Mouse (Mus musculus) CD8-positive naive resting alpha-beta T cell, adult 2 months (primary cell): ENCODE measurements around the gene Gpc6.

ENCODE experiments used
- DNase-seq, 2 experiments: peaks; one replicate each; pipeline ENCODE4 v3.0.0; 2022; ENCODE audit warnings: low read depth in 2 of 2, low spot score in 2 of 2

Gene Gpc6

DNA sequence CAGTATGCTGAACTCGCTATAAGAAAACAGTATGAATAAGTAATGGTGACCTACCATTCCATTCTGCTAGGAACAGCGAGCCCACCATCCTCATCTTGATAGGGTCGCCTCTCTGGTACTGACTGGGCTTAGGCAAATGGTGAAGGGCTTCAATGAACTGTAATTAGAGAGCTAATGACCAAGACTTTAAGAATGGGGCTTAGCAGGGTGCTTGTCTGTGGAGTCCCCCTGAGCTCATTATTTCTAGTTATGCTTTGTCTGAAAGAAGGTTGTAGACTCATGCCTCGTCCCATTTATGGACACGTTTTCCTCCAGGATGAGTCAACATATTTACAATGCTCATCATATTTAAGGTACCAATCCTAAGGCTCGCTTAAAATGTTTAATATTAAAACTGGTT, 313.1 kb downstream of the Gpc6 start:
- DNase-seq: no peak

DNA sequence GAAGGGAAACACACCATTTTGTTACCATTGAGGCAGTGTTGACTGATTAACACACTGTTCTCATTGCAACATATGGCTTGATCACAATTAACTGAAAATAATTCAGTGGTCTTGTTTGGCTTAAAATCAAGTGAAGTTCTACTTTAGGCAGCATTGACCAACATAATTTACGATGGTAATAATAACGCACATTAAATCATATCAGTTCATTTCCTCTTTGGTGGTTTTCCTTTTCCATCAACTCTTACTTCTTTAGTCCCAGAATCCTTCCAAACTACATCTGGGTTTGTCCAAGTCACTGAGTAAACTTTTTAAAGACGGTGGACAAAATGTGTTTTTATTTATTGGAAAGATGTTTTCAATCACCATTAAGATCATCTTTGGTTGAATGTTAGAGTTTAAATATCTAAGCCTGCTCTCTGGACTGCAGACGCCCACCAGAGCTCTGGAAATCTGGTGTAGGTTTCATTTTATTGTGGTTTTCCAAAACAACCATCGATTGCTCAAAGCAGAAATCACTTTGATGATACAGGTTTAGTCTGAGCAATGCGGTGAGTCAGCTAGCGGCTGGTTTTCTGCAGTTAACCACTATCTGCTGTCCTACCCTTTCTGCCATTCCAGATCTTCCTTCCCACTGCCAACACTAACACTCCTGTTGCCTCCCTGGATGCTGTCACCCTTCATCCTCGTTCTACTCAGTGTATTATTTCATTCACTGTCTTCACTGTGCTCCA, 314.7 kb downstream of the Gpc6 start:
- DNase-seq: no peak

DNA sequence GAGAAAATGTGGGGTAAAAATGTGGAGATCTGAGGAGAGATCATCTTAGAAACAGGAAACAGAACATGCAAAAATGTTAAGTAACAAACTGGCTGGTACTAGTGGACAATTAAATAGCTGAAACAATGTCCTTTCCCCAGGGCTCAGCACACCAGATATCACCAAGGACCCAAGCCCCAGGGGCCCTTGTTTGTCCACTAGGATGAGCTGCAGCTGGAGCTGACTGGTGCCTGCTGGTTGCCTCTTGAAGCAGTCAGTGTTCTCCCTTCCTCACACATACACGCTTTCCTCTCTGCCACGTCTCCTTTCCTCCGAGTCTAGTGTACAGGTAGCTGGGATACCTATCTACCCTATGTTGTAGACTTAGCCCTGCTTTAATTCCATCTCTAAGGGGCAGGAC, 320.5 kb downstream of the Gpc6 start:
- DNase-seq: no peak

DNA sequence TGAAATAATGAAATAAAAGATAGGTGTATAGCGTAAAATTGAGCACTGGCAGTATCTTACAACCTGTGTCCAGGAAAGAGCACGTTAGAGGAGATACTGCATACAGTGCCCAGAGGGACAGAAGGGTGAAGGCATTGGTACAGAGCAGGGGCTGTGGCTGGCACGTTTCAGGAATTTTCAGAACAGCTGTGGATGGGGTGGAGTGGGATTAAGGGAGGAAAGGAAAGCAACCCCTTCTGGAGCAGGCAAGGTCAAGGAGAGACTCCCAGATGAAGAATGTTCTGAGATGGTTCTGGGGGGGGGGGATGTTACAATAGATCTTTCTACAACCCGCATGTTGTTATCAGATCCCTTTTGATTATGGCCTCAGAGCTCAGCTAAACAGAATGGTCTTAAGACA, 331.1 kb downstream of the Gpc6 start:
- no peak for DNase-seq

DNA sequence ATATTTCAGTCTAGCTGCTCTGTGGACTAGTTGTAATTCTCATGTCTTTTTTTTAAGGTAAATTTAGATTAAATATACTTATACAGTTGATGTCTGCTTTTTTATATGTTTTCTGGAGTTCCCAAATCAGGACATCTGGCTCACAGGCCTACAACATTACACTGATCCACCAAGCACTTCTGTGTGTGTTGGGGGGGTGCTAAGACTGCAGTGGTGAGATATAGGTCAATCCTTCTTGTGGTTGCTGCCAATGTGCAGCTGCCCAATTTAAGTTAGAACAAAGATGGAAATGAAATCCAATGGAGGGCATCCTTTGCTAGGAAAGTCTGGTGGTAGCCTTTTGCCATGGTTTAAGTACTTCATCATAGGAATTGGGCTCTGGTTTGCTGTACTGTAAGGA, 340.5 kb downstream of the Gpc6 start:
- no peak for DNase-seq

DNA sequence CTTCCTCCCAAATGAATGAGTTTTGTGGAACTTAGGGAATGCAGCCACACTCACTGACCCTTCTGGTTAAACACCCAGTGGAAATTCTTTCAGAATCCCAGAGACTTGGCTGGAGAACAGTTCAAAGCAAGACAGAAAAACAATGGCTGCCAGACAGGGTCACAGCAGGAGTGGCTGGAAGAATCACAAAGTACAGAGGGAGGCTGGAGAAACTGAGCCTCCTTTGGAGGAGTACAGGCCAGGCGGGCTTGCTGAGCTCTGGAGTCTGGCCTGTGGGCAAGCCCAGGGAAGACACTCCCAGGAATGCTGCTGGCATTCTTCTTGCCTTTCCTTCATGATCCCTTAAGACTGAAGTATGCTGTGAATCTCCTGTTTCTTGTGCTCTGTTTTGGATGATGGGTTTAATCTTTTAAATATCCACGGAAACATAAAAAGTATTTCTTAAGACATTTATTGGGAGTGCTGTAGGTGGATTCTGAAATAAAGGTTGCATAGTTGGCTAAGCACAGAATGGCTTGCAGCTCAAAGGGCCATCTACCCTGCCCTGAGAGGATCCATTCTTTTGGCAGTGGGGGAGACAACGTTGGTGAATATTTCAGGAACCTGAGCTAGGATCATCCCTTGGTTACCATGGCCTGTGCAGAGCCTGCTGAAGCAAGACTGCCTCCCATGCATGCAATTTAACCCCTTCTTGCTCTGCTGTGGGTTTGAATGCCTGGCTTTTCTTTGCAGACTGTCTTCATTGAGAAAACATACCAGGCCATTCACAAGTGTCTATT, 342.9 kb downstream of the Gpc6 start:
- DNase-seq: no peak

DNA sequence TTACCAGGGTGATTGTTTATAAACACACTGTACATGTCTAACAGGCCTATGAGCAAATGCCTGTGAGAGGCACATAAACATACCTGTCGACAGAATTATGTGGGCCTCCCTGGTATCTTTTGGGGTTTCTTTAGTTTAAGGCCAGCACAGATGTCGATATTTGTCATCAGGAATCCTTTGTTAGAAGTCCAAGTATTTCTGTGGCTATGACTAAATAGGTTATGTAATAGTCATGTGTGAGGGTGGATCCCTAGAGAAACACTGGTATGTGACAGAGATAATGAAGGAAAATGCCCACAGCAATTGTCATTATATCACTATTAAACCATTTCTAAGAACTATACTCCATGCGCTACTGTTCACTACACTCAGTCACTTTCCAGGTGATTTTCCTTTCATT, 358.5 kb downstream of the Gpc6 start:
- DNase-seq: no peak

DNA sequence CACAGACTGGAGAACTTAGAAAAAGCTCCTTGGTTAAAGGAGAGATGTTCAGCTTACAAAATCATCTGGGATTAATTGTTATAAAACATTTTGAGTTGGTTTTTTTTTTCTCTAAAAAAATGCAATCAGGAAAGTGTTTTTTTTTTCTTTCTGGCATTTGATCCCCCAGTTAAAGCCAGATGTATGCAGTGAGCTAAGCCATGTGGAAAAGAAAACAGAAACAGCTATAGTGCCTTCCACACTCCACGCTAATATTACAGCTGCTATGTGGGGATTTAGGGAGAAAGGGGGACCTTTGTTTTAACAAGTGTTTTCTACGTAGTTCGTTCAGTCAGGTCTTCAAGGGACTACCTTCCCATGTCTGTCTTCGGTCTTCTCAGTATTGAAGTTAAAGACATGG, 368.6 kb downstream of the Gpc6 start:
- DNase-seq: no peak

DNA sequence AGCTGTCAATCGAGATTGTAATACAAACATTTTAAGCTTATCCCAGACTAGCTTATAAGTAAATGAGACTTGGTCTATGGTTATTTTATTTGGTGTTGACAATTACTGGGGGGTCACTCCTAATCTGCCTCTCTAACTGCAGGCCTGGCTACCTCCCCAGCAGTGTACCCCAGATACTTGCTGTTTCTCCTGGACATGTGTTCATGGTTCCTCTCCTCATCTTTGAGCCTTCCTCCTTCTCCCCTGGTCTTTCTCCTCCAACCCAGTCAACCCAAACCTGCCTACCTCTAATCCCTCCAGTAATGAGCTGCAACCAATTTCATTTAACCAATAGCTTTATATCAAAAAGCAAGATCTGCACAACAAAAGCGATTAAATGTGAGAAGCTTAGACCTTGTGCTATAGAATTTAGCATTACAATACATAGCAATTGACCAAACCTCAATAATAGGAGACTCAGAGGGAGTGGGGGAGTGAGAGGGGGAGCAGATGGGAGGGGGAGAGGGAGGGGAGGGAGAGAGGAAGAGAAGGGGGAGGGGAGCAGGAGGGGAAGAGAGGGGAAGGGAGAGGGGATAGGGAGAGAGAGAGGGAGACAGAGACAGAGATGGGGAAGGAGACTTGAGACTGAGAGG, 371.2 kb downstream of the Gpc6 start:
- no peak for DNase-seq

DNA sequence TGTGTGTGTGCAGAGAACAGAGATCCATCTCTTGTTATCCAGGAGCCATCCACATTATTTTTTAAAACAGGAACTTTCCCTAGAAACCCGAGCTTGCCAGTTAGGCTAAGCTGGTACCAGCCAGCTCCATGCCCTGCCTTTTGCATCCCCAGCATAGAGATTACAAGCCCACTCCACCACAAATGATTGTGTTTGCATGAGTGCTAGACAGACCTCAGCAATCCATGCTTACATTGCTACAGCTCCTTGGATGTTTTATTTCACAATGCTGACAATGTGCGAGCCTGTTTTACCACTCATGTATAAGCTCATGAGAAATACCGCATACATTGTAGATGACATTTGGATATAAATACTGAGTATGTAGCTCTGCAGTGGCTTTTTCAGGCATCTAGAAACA, 375.9 kb downstream of the Gpc6 start:
- DNase-seq: no peak

DNA sequence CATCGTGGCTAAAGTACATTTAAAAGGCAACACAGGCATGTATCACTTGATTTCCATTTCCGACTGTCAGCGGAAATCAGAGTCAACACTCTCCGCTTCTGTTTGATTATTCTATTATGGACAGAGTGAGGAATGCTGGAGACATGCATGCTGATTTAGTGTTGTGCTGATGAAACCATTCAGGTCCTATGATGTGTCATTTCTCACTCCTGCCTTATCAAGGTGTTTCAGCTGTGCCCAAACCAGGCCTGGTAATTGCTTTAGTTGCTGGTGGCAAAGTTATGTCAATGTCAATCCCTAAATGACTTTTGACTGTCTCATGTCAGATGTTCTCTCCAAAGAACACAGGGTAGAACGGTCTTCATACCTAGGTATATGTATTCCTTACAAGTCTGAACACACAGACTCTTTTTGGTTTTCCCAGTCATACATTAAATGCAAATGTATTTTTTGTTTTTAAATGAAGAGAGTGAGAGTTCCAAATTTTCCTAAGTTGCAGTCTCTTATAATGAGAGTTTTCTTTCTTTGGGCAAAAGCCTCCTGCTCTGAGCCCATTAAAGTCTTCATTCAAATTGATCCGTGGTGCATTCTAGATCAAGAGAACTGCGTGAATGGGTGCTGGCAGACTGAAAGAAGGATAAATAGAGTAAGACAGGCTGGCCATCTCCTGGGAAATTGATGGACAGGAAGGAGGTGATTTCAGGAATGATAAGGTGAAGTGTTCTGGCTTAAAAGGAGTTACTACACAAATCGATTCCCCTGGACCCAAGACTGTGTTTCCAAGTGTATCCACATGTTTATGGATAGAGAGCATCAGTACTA, 379.0 kb downstream of the Gpc6 start:
- DNase-seq: no peak

DNA sequence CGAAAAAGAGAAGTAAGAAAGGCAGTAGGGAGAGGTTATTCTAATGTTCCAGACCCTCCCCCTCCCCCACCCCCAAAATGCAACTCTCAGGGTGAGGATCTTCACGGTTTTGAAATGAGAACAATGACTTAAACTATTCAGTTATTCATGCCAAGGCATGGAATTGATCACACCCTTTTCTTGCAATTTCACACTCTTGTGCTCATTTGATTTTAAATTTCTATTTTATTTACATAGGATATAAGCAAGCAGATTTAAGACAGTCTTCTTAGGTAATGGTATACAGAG, 379.6 kb downstream of the Gpc6 start:
- no peak for DNase-seq

DNA sequence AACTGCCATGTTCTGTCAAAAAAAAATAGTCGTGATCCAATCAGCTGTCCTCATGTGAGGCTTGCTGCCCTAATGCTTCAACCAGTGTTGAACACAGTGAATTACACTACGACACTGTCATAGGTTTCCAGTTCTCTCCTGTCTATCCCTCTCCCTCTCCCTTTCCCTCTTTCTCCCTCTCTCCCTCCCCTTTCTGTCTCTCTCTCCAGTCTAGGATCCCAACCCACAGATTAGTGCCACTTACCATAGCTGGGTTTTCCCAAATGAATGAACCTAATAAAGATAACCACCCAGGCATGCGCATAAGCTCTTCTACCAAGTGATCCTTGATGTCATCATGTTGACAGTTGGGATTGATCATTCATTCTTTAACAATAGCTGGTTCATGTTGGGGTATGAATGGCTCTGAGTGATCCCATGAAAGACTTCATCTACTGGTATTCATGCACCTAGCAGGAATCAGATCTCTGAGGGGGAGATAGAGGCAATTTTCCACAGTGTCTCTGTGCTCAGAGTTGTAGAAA, 384.9 kb downstream of the Gpc6 start:
- no peak for DNase-seq

DNA sequence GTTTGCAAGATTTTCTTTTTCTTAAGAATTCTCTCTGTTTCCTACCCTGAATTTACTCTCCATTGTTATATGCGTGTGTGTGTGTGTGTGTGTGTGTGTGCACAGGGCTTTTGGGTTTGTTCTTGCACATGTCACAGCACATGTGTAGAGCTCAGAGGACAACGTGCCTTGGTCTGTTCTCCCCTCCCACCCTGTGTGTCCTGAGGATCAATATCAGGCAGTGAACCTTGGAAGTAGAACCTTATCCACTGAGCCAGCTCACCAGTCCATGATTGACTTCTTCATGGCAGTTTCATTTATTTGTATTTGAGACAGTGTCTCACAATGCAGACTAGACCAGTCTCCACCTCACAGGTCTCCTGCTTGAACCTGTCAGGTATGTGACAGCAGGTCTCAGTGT, 399.1 kb downstream of the Gpc6 start:
- DNase-seq: no peak

DNA sequence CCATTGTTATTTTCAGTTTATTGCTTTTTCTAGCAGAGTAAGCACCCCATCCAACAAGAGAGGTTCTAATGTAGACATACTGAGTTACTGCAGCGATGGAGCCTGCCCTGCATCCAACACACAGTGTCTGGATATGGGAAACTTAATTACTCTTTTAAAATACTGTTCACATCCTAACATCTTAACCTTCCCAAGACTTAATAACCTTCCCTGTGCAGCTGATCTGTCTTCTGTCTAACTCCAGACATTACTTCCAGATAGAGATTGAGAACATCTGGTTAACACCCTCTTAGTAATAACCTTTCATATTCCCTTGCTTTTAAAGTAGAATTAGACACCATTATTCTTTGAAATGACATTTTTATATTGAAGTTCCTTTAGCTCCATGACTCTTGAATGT, 407.1 kb downstream of the Gpc6 start:
- DNase-seq: no peak

DNA sequence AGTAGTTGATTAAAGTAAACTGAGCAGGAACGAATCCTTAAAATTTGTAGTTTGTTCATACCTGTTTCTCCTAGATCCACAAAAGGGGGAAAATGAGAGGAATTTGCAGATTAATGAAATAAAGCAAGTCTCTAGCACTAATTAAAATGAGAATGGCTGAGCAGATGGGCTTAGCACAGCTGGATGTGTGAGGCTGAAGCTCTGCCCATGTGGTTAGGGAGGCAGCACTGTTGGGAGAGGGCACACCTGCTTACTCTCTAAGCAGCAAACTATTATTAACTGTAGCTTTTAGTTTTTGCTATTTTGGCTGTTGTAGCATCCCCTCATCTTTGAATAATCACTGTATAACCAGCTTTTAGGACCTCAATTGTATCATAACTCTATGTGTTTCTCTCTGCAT, 412.2 kb downstream of the Gpc6 start:
- no peak for DNase-seq

DNA sequence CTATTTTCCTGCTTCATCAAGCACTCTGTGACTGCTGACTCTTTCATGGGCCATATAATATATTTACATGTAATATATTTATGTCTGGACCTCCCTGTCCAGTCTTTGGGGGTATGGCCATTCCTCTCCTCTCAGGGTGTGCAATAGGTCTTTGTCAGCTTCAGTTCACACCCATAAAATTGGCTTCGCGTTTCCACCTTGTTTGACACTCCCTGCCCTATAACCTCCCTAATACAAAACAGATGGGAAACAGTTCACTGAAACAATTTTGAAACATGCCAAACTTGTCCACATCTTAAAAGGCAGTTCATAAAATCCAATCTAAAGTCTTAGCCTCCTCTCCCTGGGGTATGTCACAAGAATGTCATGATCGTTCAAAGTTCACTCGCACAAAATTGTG, 415.4 kb downstream of the Gpc6 start:
- DNase-seq: no peak

DNA sequence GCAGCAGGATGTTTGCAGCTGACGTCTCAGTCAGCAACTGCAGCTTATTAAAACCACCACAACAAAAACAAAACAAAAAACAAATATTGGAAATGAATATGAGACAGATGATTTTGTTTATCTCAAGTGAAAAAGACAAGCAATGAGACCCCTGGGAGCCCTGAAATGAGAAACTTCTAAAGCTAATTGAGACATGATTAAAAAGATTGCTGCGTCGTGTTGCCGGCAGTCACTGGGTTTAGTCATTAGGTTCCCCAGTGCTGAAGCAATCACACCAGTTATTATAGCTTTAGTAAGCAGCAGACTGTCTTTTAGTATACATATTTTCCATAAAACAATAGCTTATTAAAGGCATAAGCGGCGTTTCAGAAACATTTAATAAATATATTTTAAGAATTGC, 419.4 kb downstream of the Gpc6 start:
- no peak for DNase-seq

DNA sequence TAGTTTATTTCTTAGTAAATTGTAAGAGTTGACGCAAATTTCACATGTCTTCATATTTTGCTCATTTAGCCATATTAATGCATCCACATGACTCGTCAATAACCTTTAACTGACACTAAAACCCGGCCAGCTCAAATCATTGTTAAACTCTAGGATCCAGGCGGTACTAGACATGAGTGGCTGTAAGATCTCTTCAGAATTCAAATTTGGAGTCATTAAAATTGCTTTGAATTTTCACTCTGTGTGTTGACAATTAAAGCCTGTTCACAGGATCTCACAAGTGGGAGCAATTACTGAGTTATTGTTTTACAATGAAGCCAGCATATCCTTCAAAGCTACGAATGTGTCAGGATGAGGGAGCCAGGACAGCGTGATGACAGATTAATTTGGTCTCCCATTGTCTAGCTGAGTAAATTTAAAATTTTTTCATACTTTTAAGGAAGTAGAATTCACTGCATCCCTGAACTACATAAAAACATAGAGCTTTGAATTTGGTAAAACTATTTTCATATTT, 421.3 kb downstream of the Gpc6 start:
- DNase-seq: no peak

DNA sequence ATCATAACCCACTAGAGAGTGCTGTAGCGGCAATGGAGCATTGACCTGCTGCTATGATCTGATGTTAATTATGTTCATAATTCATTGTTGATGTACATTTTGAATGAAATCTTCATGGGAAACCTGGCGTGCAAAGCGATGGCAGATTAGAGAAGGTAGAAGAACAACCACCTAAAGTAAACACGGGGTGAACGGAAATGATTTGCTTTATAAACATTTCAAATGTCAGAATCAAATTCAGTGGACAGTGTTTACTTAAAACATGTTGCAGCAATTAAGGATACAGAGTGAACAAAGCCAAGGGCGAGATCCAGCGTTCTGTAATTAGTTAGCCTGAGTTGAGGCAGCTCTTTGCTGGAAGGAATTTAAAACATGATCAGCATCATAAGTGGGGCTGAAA, 426.2 kb downstream of the Gpc6 start:
- no peak for DNase-seq
